Mouse (Mus musculus) thymus, adult 2 months (tissue): ENCODE measurements at regions not wholly inside any gene's neighbourhood (a gene's known extent, or its start where the extent isn't known, plus 50 kb on each side); places are given as distances from the start of the nearest gene placed in this dataset.

Source experiments
- DNase-seq: peaks from one replicate; pipeline ENCODE4 v3.0.0; 2021
- H3K27ac ChIP-seq: fragments of 200-500 bp; 2 replicates; pipeline ENCODE4 v1.5.1; 2012; ENCODE audit warnings: low read length, control low read depth; ENCODE audit not compliant: control insufficient read depth, insufficient read depth
- H3K27me3 ChIP-seq: fragments of 200-500 bp; 2 replicates; pipeline ENCODE4 v1.6.1; 2012; ENCODE audit warnings: mild to moderate bottlenecking, low read length, moderate library complexity, mixed read lengths; ENCODE audit not compliant: control insufficient read depth, insufficient read depth
- H3K36me3 ChIP-seq: fragments of 200-500 bp; 2 replicates; pipeline ENCODE4 v1.6.1; 2012; ENCODE audit warnings: mild to moderate bottlenecking, low read length, moderate library complexity; ENCODE audit not compliant: control insufficient read depth, insufficient read depth
- H3K4me1 ChIP-seq: fragments of 200-500 bp; replicated peaks from 2 replicates; pipeline ENCODE4 v1.6.1; 2012; ENCODE audit warnings: low read length; ENCODE audit not compliant: control insufficient read depth, insufficient read depth
- H3K4me3 ChIP-seq: fragments of 200-500 bp; 2 replicates; pipeline ENCODE4 v1.5.1; 2012; ENCODE audit warnings: mild to moderate bottlenecking, low read length, control low read depth, moderate library complexity; ENCODE audit not compliant: control insufficient read depth, insufficient read depth
- CTCF ChIP-seq: fragments of 200-500 bp; IDR thresholded peaks from 2 replicates; pipeline ENCODE4 v1.5.1; 2012; ENCODE audit warnings: mild to moderate bottlenecking, control low read depth, low read length, moderate library complexity, borderline replicate concordance; ENCODE audit not compliant: control insufficient read depth, poor library complexity, insufficient read depth; ENCODE audit errors: extremely low read depth
- POLR2A ChIP-seq: fragments of 200-500 bp; IDR thresholded peaks from 2 replicates; pipeline ENCODE4 v1.6.1; 2012; ENCODE audit warnings: mild to moderate bottlenecking, low read length, control low read depth, moderate library complexity; ENCODE audit not compliant: control insufficient read depth, poor library complexity, insufficient read depth; ENCODE audit errors: extremely low read depth
- WGBS: fragments of 180-500 bp; shearing (Covaris S2); methylation state at CpG from one replicate; pipeline ENCODE4 v1.1.7; 2018; 5-methylcytosine and 5-hydroxymethylcytosine counted together

- Histone ChIP-seq H3K4me1 (no peaks in the 10 kb centered on the region), H3K27ac (no peak overlapping the region), H3K27me3 (no peaks in the 10 kb centered on the region), H3K36me3 (no peaks in the 10 kb centered on the region), H3K4me3 (no peak overlapping the region)
- DNase-seq = no peak
- TF ChIP-seq CTCF (no peak), POLR2A (no peak)
- 66% methylated on average over 3 of the region's 3 CpGs for WGBS
Observed at GRCm38 (mm10) chrX:19283078-19283477, 198.0 kb downstream of the Tex13c3 start.

GRCm38 (mm10) chrX:19264237-19264636 is 216.9 kb downstream of the Tex13c3 start:
- Histone ChIP-seq H3K27me3 (no peaks in the 10 kb centered on the region), H3K4me1 (no peaks in the 10 kb centered on the region), H3K36me3 (no peaks in the 10 kb centered on the region), H3K27ac (no peak overlapping the region), H3K4me3 (no peak overlapping the region)
- TF ChIP-seq POLR2A = no peak
- no peak for TF ChIP-seq CTCF
- no peak for DNase-seq

DNA sequence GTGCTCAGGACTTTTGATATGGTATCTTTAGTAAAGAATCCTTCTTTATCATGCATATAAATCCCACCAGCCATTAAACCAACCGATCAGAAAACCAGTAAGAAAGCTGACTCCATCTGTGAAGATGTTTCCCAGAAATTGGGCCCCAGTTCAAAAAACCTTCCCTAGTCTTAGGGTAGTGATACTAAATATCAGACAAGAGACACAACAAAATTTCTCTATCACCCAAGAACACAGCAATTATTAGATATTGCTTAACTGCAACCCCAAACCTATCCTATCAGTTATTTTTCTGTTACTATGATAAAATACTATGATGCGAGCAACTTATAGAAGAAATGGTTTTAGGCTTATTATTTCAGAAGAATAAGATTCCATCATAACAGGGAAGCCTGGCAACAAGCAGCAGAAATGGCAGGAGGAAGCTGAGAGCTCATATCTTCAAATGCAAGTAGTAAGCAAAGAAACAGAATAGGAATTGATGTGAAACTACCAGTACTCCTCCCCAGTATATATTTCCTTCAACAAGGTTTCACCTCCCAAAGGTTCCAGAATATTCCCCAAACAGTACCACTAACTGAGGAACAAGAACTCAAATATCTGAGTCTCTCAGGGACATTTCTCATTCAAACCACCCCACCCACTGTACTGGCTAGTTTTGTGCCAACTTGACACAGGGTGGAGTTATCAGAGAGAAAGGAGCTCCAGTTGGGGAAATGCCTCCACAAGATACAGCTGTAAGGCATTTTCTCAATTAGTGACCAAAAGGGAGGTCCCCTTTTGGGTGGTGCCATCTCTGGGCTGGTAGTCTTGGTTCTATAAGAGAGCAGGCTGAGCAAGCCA is 234.1 kb downstream of the Tex13c3 start:
- no peaks in the 10 kb centered on the region for H3K4me1 ChIP-seq
- TF ChIP-seq POLR2A (no peak), CTCF (no peak)
- no peak for DNase-seq
- WGBS = 94% methylated on average over 2 of the region's 2 CpGs
- H3K27ac ChIP-seq = no peak overlapping the region
- H3K27me3 ChIP-seq = no peaks in the 10 kb centered on the region
- no peak overlapping the region for H3K4me3 ChIP-seq
- H3K36me3 ChIP-seq = no peaks in the 10 kb centered on the region

DNA sequence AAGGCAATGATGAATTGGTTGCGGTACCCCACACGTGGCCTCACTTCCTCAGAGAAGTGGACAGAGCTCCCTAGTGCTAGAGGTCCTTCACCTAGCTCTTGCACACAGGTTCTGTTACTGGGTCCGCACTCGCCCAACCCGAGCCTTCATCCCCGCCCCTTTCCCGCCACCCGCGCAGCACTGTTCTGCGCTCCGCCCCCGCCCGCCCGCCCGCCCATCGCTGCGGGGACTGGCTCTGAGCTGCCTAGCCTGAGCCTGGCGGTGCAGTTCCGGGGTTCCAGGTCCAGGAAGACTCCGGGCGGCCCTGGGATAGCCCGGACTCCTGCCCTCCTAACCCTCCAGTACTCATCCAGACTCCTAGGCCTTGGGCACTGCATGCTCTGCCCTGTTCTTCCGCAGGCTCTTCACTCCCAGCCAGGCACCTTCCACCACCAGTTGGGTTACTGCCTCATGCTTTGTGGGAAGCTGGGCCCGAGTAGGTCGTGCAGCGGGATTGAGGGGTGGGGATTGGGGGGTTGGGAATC is 243.3 kb downstream of the Tex13c3 start:
- peak overlapping the region; percentile 62 for H3K4me3 ChIP-seq
- peak; percentile 27 for DNase-seq
- WGBS = under 1% methylated on average over 11 of the region's 26 CpGs
- H3K27ac ChIP-seq = no peak overlapping the region
- peaks cover 9% of the 10 kb centered on the region for H3K4me1 ChIP-seq
- no peaks in the 10 kb centered on the region for H3K36me3 ChIP-seq
- no peaks in the 10 kb centered on the region for H3K27me3 ChIP-seq
- TF ChIP-seq CTCF = no peak
- no peak for TF ChIP-seq POLR2A

DNA sequence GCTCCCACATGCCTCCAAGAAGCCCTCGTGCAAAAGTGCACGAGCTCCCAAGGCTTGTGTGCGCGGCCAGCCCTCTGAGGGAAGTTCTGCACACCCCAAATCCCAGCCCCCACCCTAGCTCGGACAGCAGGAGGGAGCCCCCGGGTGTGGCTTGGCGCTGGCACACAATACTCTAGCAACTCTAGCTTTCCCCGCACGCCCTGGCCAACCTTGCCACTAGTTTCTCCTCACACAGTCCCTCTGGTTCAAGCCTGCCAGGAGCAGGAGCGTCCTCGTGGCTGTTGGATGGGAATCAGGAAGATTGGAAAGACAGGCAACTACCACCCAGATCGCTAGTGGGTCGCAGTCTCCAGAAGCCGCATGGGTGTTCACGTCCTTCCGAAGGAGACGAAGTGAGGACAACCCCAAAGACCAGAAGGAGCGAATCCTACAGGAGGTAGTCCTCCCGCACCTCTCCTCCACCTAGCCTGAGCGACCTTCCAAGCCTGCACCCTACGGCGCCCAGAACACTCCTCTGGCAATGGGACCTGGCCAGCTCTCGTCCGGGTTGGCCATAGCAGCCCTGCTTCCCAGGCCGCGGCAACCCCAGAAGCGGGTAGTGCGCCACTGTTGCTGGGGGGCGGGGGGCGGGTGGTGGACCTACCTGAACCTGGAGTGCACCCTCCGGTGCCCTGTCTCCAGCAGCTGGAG is 243.9 kb downstream of the Tex13c3 start:
- TF ChIP-seq POLR2A (no peak), CTCF (no peak)
- Histone ChIP-seq H3K27ac (no peak overlapping the region), H3K27me3 (no peaks in the 10 kb centered on the region), H3K36me3 (no peaks in the 10 kb centered on the region), H3K4me3 (peak overlapping the region; percentile 62), H3K4me1 (peaks cover 9% of the 10 kb centered on the region)
- DNase-seq = peak; percentile 3
- WGBS = 5% methylated on average over 28 of the region's 31 CpGs

GRCm38 (mm10) chrX:19235449-19235848 is 245.7 kb downstream of the Tex13c3 start:
- H3K4me1 ChIP-seq = peaks cover 9% of the 10 kb centered on the region
- H3K27ac ChIP-seq = no peak overlapping the region
- no peak for DNase-seq
- WGBS = 53% methylated on average over 3 of the region's 3 CpGs
- H3K27me3 ChIP-seq = no peaks in the 10 kb centered on the region
- no peaks in the 10 kb centered on the region for H3K36me3 ChIP-seq
- no peak overlapping the region for H3K4me3 ChIP-seq
- no peak for TF ChIP-seq POLR2A
- TF ChIP-seq CTCF = no peak
